Mouse (Mus musculus): Measurements from ENCODE around the gene Atraid. TPM values are rescaled to one million over a fixed set of nuclear protein-coding genes. Genes with fewer than 3 reads are reported as not detected.

The Atraid gene
- polyA plus RNA-seq, 1 experiment from 2014 or later: 198 TPM

GRCm38 (mm10) chr5:31073176-31073575, 25.1 kb downstream of the Atraid start:
- Histone ChIP-seq H3K4me2 (replicated peaks) (no peak overlapping the region), H3K9me3 (ENCODE audit: control insufficient read depth, low read length) (no peaks in the 10 kb centered on the region), H3K27me3 (ENCODE audit: control insufficient read depth, insufficient read depth, low read length) (no peaks in the 10 kb centered on the region), H3K9ac (no peak overlapping the region), H3K36me3 (replicated peaks; ENCODE audit: control insufficient read depth, insufficient read depth) (peaks cover 97% of the 10 kb centered on the region), H3K4me3 (replicated peaks; ENCODE audit: low read length) (no peak overlapping the region), H3K4me1 (replicated peaks; ENCODE audit: control insufficient read depth, insufficient read depth, low read length) (no peaks in the 10 kb centered on the region), H3K27ac (no peak overlapping the region)
- 94% methylated on average over 12 of the region's 12 CpGs for WGBS
- ATAC-seq (ENCODE audit: low FRiP score) (no peak), DNase-seq (ENCODE audit: low spot score) (no peak)

GRCm38 (mm10) chr5:31076346-31076745, 28.2 kb downstream of the Atraid start:
- H3K27ac ChIP-seq: no peak overlapping the region
- ATAC-seq (ENCODE audit: low FRiP score): no peak
- H3K9ac ChIP-seq: no peak overlapping the region
- no peaks in the 10 kb centered on the region for H3K4me1 ChIP-seq (replicated peaks; ENCODE audit: control insufficient read depth, insufficient read depth, low read length)
- WGBS: 92% methylated on average over 13 of the region's 13 CpGs
- H3K36me3 ChIP-seq (replicated peaks; ENCODE audit: control insufficient read depth, insufficient read depth): peaks cover 75% of the 10 kb centered on the region
- DNase-seq (ENCODE audit: low spot score): no peak
- H3K4me3 ChIP-seq (replicated peaks; ENCODE audit: low read length): no peak overlapping the region
- H3K9me3 ChIP-seq (ENCODE audit: control insufficient read depth, low read length): no peaks in the 10 kb centered on the region
- no peak overlapping the region for H3K4me2 ChIP-seq (replicated peaks)
- H3K27me3 ChIP-seq (ENCODE audit: control insufficient read depth, insufficient read depth, low read length): no peaks in the 10 kb centered on the region

- H3K27me3 ChIP-seq (ENCODE audit: control insufficient read depth, insufficient read depth, low read length): no peaks in the 10 kb centered on the region
- H3K4me2 ChIP-seq (replicated peaks): no peak overlapping the region
- H3K27ac ChIP-seq: no peak overlapping the region
- H3K9me3 ChIP-seq (ENCODE audit: control insufficient read depth, low read length): no peaks in the 10 kb centered on the region
- H3K4me3 ChIP-seq (replicated peaks; ENCODE audit: low read length): no peak overlapping the region
- peaks cover 36% of the 10 kb centered on the region for H3K36me3 ChIP-seq (replicated peaks; ENCODE audit: control insufficient read depth, insufficient read depth)
- H3K9ac ChIP-seq: no peak overlapping the region
- H3K4me1 ChIP-seq (replicated peaks; ENCODE audit: control insufficient read depth, insufficient read depth, low read length): peaks cover 13% of the 10 kb centered on the region
- no peak for ATAC-seq (ENCODE audit: low FRiP score)
- DNase-seq (ENCODE audit: low spot score): no peak
- WGBS: 83% methylated on average over 13 of the region's 13 CpGs
These were observed 32.1 kb downstream of the Atraid start for GRCm38 (mm10) chr5:31080059-31080794.

- Histone ChIP-seq H3K9me3 (ENCODE audit: control insufficient read depth, low read length) (no peaks in the 10 kb centered on the region), H3K9ac (no peak overlapping the region), H3K4me2 (replicated peaks) (no peak overlapping the region), H3K27me3 (ENCODE audit: control insufficient read depth, insufficient read depth, low read length) (no peaks in the 10 kb centered on the region), H3K4me1 (replicated peaks; ENCODE audit: control insufficient read depth, insufficient read depth, low read length) (peaks cover 13% of the 10 kb centered on the region), H3K27ac (no peak overlapping the region), H3K4me3 (replicated peaks; ENCODE audit: low read length) (no peak overlapping the region), H3K36me3 (replicated peaks; ENCODE audit: control insufficient read depth, insufficient read depth) (peaks cover 31% of the 10 kb centered on the region)
- WGBS: 71% methylated on average over 3 of the region's 3 CpGs
- ATAC-seq (ENCODE audit: low FRiP score): no peak
- no peak for DNase-seq (ENCODE audit: low spot score)
These were observed 32.7 kb downstream of the Atraid start for GRCm38 (mm10) chr5:31080795-31081164.

- WGBS: 78% methylated on average over 3 of the region's 3 CpGs
- Histone ChIP-seq H3K4me1 (replicated peaks; ENCODE audit: control insufficient read depth, insufficient read depth, low read length) (peaks cover 13% of the 10 kb centered on the region), H3K4me2 (replicated peaks) (no peak overlapping the region), H3K36me3 (replicated peaks; ENCODE audit: control insufficient read depth, insufficient read depth) (peaks cover 25% of the 10 kb centered on the region), H3K9ac (no peak overlapping the region), H3K27me3 (ENCODE audit: control insufficient read depth, insufficient read depth, low read length) (no peaks in the 10 kb centered on the region), H3K9me3 (ENCODE audit: control insufficient read depth, low read length) (no peaks in the 10 kb centered on the region), H3K4me3 (replicated peaks; ENCODE audit: low read length) (no peak overlapping the region), H3K27ac (no peak overlapping the region)
- no peak for DNase-seq (ENCODE audit: low spot score)
- no peak for ATAC-seq (ENCODE audit: low FRiP score)
These were observed 33.3 kb downstream of the Atraid start for GRCm38 (mm10) chr5:31081386-31081785.

- no peak overlapping the region for H3K4me3 ChIP-seq (replicated peaks; ENCODE audit: low read length)
- peaks cover 16% of the 10 kb centered on the region for H3K36me3 ChIP-seq (replicated peaks; ENCODE audit: control insufficient read depth, insufficient read depth)
- no peak overlapping the region for H3K9ac ChIP-seq
- H3K4me1 ChIP-seq (replicated peaks; ENCODE audit: control insufficient read depth, insufficient read depth, low read length): peaks cover 13% of the 10 kb centered on the region
- no peaks in the 10 kb centered on the region for H3K27me3 ChIP-seq (ENCODE audit: control insufficient read depth, insufficient read depth, low read length)
- peak overlapping the region; percentile 62 for H3K27ac ChIP-seq
- 11% methylated on average over 5 of the region's 5 CpGs for WGBS
- no peak overlapping the region for H3K4me2 ChIP-seq (replicated peaks)
- no peak for ATAC-seq (ENCODE audit: low FRiP score)
- DNase-seq (ENCODE audit: low spot score): no peak
- no peaks in the 10 kb centered on the region for H3K9me3 ChIP-seq (ENCODE audit: control insufficient read depth, low read length)
These were observed 34.2 kb downstream of the Atraid start for GRCm38 (mm10) chr5:31082355-31082754.

- DNase-seq (ENCODE audit: low spot score) (no peak), ATAC-seq (ENCODE audit: low FRiP score) (0 out of 2 replicates have a peak, but pooled peaks have one; percentile 18)
- peaks cover 13% of the 10 kb centered on the region for H3K4me1 ChIP-seq (replicated peaks; ENCODE audit: control insufficient read depth, insufficient read depth, low read length)
- H3K36me3 ChIP-seq (replicated peaks; ENCODE audit: control insufficient read depth, insufficient read depth): peaks cover 8% of the 10 kb centered on the region
- no peak overlapping the region for H3K4me2 ChIP-seq (replicated peaks)
- no peaks in the 10 kb centered on the region for H3K9me3 ChIP-seq (ENCODE audit: control insufficient read depth, low read length)
- 31% methylated on average over 12 of the region's 12 CpGs for WGBS
- no peak overlapping the region for H3K4me3 ChIP-seq (replicated peaks; ENCODE audit: low read length)
- no peaks in the 10 kb centered on the region for H3K27me3 ChIP-seq (ENCODE audit: control insufficient read depth, insufficient read depth, low read length)
- peak overlapping the region; percentile 62 for H3K27ac ChIP-seq
- H3K9ac ChIP-seq: no peak overlapping the region
These were observed 35.0 kb downstream of the Atraid start for GRCm38 (mm10) chr5:31082935-31083625.

- H3K27ac ChIP-seq: peak overlapping the region; percentile 62
- H3K4me3 ChIP-seq (replicated peaks; ENCODE audit: low read length): no peak overlapping the region
- H3K4me2 ChIP-seq (replicated peaks): 0 out of 2 replicates have a peak overlapping the region, but pooled peaks have one; percentile 17
- no peaks in the 10 kb centered on the region for H3K36me3 ChIP-seq (replicated peaks; ENCODE audit: control insufficient read depth, insufficient read depth)
- H3K4me1 ChIP-seq (replicated peaks; ENCODE audit: control insufficient read depth, insufficient read depth, low read length): peaks cover 13% of the 10 kb centered on the region
- WGBS: 11% methylated on average over 8 of the region's 8 CpGs
- H3K9ac ChIP-seq: no peak overlapping the region
- 0 out of 2 replicates have a peak, but pooled peaks cover under 1% of the 10 kb centered on the region for H3K27me3 ChIP-seq (ENCODE audit: control insufficient read depth, insufficient read depth, low read length)
- no peak for DNase-seq (ENCODE audit: low spot score)
- ATAC-seq (ENCODE audit: low FRiP score): peak; percentile 58
- no peaks in the 10 kb centered on the region for H3K9me3 ChIP-seq (ENCODE audit: control insufficient read depth, low read length)
These were observed 35.8 kb downstream of the Atraid start for GRCm38 (mm10) chr5:31083949-31084348.

- ATAC-seq (ENCODE audit: low FRiP score): no peak
- no peak for DNase-seq (ENCODE audit: low spot score)
- H3K27ac ChIP-seq: no peak overlapping the region
- no peak overlapping the region for H3K9ac ChIP-seq
- H3K36me3 ChIP-seq (replicated peaks; ENCODE audit: control insufficient read depth, insufficient read depth): no peaks in the 10 kb centered on the region
- H3K27me3 ChIP-seq (ENCODE audit: control insufficient read depth, insufficient read depth, low read length): peaks cover 24% of the 10 kb centered on the region
- H3K4me3 ChIP-seq (replicated peaks; ENCODE audit: low read length): no peak overlapping the region
- H3K9me3 ChIP-seq (ENCODE audit: control insufficient read depth, low read length): no peaks in the 10 kb centered on the region
- WGBS: 29% methylated on average over 7 of the region's 7 CpGs
- H3K4me2 ChIP-seq (replicated peaks): no peak overlapping the region
- H3K4me1 ChIP-seq (replicated peaks; ENCODE audit: control insufficient read depth, insufficient read depth, low read length): peaks cover 18% of the 10 kb centered on the region
These were observed 38.5 kb downstream of the Atraid start for GRCm38 (mm10) chr5:31086606-31087005.

Measured in hindbrain, embryonic 14.5 days (tissue).